Mouse (Mus musculus) liver, embryonic 11.5 days (tissue): ENCODE measurements around the gene Fam117a. TPM values are rescaled to one million over a fixed set of nuclear protein-coding genes. Genes with fewer than 3 reads are reported as not detected.
A peak's percentile ranks its signal among the peaks of the same experiment; 100 is the strongest.

ENCODE experiments used
- ATAC-seq: fragments of 200-750 bp; cut with Nextera tagmentation; replicated peaks from 2 replicates; pipeline ENCODE4 v1.8.0; 2017; ENCODE audit warnings: moderate number of reproducible peaks, mild to moderate bottlenecking, moderate TSS enrichment, moderate library complexity; ENCODE audit not compliant: low FRiP score
- DNase-seq: peaks from one replicate; pipeline ENCODE4 v3.0.0-alpha.2; 2017; ENCODE audit warnings: low spot score
- H3K27ac ChIP-seq: fragments of 300-500 bp; sonication (generic); 2 replicates; pipeline ENCODE4 v1.5.1; 2014; ENCODE audit warnings: mild to moderate bottlenecking, low read depth, low read length, control low read depth
- H3K27me3 ChIP-seq: fragments of 300-500 bp; sonication (generic); replicated peaks from 2 replicates; pipeline ENCODE4 v1.6.1; 2014; ENCODE audit warnings: low read length, mixed read lengths; ENCODE audit not compliant: control insufficient read depth, insufficient read depth
- H3K36me3 ChIP-seq: fragments of 300-500 bp; sonication (generic); 2 replicates; pipeline ENCODE4 v1.6.1; 2014; ENCODE audit warnings: mild to moderate bottlenecking, low read length, moderate library complexity, mixed read lengths; ENCODE audit not compliant: control insufficient read depth, insufficient read depth
- H3K4me1 ChIP-seq: fragments of 300-500 bp; sonication (generic); replicated peaks from 2 replicates; pipeline ENCODE4 v1.6.1; 2014; ENCODE audit warnings: low read length, mixed read lengths; ENCODE audit not compliant: control insufficient read depth, insufficient read depth
- H3K4me2 ChIP-seq: fragments of 300-500 bp; sonication (generic); 2 replicates; pipeline ENCODE4 v1.6.1; 2014; ENCODE audit warnings: mild to moderate bottlenecking, control low read depth, moderate library complexity
- H3K4me3 ChIP-seq: fragments of 300-500 bp; sonication (generic); 2 replicates; pipeline ENCODE4 v1.5.1; 2014; ENCODE audit warnings: low read depth, low read length, control low read depth
- H3K9ac ChIP-seq: fragments of 300-500 bp; sonication (generic); 2 replicates; pipeline ENCODE4 v1.6.1; 2014; ENCODE audit warnings: low read depth, low read length, control low read depth
- H3K9me3 ChIP-seq: fragments of 300-500 bp; sonication (generic); 2 replicates; pipeline ENCODE4 v1.6.1; 2016; ENCODE audit warnings: low read length, inconsistent platforms, mixed read lengths; ENCODE audit not compliant: control insufficient read depth
- WGBS: fragments of 180-500 bp; shearing (Covaris S2); extraction: QIAGEN DNeasy Blood & Tissue Kit; methylation state at CpG from one replicate; pipeline ENCODE4 v1.1.7; 2014; 5-methylcytosine and 5-hydroxymethylcytosine counted together
- polyA plus RNA-seq: library from polyadenylated mRNA; unstranded; fragments of >200 nt; fragmentation: Nextera tagmentation; extraction: Ambion mirVana; gene quantifications from 2 replicates; pipeline ENCODE4 v1.2.1, GENCODE M21; 2014

Gene Fam117a
- polyA plus RNA-seq, 1 experiment from 2014 or later = 44.9 TPM

- no peak overlapping the region for H3K4me3 ChIP-seq
- WGBS = 59% methylated on average over 5 of the region's 5 CpGs
- H3K36me3 ChIP-seq = peaks cover 44% of the 10 kb centered on the region
- H3K9ac ChIP-seq = no peak overlapping the region
- H3K9me3 ChIP-seq = no peaks in the 10 kb centered on the region
- ATAC-seq (no peak), DNase-seq (no peak)
- H3K27ac ChIP-seq = 0 out of 2 replicates have a peak overlapping the region, but pooled peaks have one; percentile 11
- no peak overlapping the region for H3K4me2 ChIP-seq
- H3K27me3 ChIP-seq = no peaks in the 10 kb centered on the region
- H3K4me1 ChIP-seq = no peaks in the 10 kb centered on the region; the same call in 1 of the 2 replicates
These were observed 42.7 kb downstream of the Fam117a start for GRCm38 (mm10) chr11:95379552-95379951.

- peaks cover 4% of the 10 kb centered on the region for H3K4me1 ChIP-seq
- 89% methylated on average over 7 of the region's 7 CpGs for WGBS
- no peak for ATAC-seq
- no peak overlapping the region for H3K27ac ChIP-seq
- no peak overlapping the region for H3K4me3 ChIP-seq
- no peaks in the 10 kb centered on the region for H3K9me3 ChIP-seq
- H3K36me3 ChIP-seq = peaks cover 36% of the 10 kb centered on the region
- no peaks in the 10 kb centered on the region for H3K27me3 ChIP-seq
- no peak overlapping the region for H3K9ac ChIP-seq
- DNase-seq = no peak
- H3K4me2 ChIP-seq = no peak overlapping the region
These were observed 43.9 kb downstream of the Fam117a start for GRCm38 (mm10) chr11:95380711-95381110.

GRCm38 (mm10) chr11:95381146-95381545 lies 44.3 kb downstream of the Fam117a start:
- Histone ChIP-seq H3K36me3 (peaks cover 33% of the 10 kb centered on the region; the same call in 1 of the 2 replicates), H3K27me3 (no peaks in the 10 kb centered on the region), H3K4me1 (peaks cover 6% of the 10 kb centered on the region), H3K9ac (no peak overlapping the region), H3K9me3 (no peaks in the 10 kb centered on the region), H3K27ac (no peak overlapping the region), H3K4me3 (no peak overlapping the region), H3K4me2 (no peak overlapping the region)
- DNase-seq (no peak), ATAC-seq (no peak)
- WGBS = 87% methylated on average over 1 of the region's 1 CpGs

GRCm38 (mm10) chr11:95383331-95383986 lies 46.6 kb downstream of the Fam117a start:
- Histone ChIP-seq H3K4me3 (no peak overlapping the region), H3K9me3 (no peaks in the 10 kb centered on the region), H3K27me3 (no peaks in the 10 kb centered on the region), H3K4me1 (peaks cover 6% of the 10 kb centered on the region), H3K4me2 (peak overlapping the region; percentile 83), H3K9ac (no peak overlapping the region), H3K36me3 (peaks cover 31% of the 10 kb centered on the region), H3K27ac (peak overlapping the region; percentile 73; the same call in 1 of the 2 replicates)
- ATAC-seq (no peak), DNase-seq (no peak)
- WGBS = 82% methylated on average over 5 of the region's 5 CpGs

- Histone ChIP-seq H3K27me3 (no peaks in the 10 kb centered on the region), H3K9me3 (no peaks in the 10 kb centered on the region), H3K4me1 (peaks cover 6% of the 10 kb centered on the region), H3K4me2 (peak overlapping the region; percentile 83), H3K4me3 (peak overlapping the region; percentile 85), H3K9ac (peak overlapping the region; percentile 92), H3K27ac (peak overlapping the region; percentile 73), H3K36me3 (peaks cover 29% of the 10 kb centered on the region)
- 36% methylated on average over 9 of the region's 9 CpGs for WGBS
- no peak for DNase-seq
- ATAC-seq = no peak
These were observed 47.1 kb downstream of the Fam117a start for GRCm38 (mm10) chr11:95384004-95384318.

- under 1% methylated on average over 42 of the region's 42 CpGs for WGBS
- Histone ChIP-seq H3K4me2 (peak within 1 kb of the TSS; percentile 83), H3K36me3 (peaks cover 30% of the 10 kb centered on the region), H3K9me3 (no peaks in the 10 kb centered on the region), H3K4me1 (peaks cover 6% of the 10 kb centered on the region), H3K9ac (peak within 1 kb of the TSS; percentile 92), H3K4me3 (peak within 1 kb of the TSS; percentile 85), H3K27ac (peak within 1 kb of the TSS; percentile 73), H3K27me3 (no peaks in the 10 kb centered on the region)
- DNase-seq = peak; percentile 94
- ATAC-seq = peak; percentile 92
These were observed 47.6 kb downstream of the Fam117a start, which contains the start of gene Slc35b1 for GRCm38 (mm10) chr11:95384319-95384972. Gene Slc35b1 (plus strand): TSS chr11:95384692.

- no peaks in the 10 kb centered on the region for H3K27me3 ChIP-seq
- under 1% methylated on average over 14 of the region's 14 CpGs for WGBS
- ATAC-seq = 0 out of 2 replicates have a peak, but pooled peaks have one; percentile 9
These were observed 48.1 kb downstream of the Fam117a start for GRCm38 (mm10) chr11:95384973-95385320.

GRCm38 (mm10) chr11:95387354-95387753 lies 50.5 kb downstream of the Fam117a start:
- Histone ChIP-seq H3K9me3 (no peaks in the 10 kb centered on the region), H3K4me1 (peaks cover 6% of the 10 kb centered on the region), H3K4me3 (no peak overlapping the region), H3K27ac (no peak overlapping the region), H3K9ac (no peak overlapping the region), H3K4me2 (no peak overlapping the region), H3K36me3 (peaks cover 23% of the 10 kb centered on the region), H3K27me3 (no peaks in the 10 kb centered on the region)
- DNase-seq (no peak), ATAC-seq (no peak)
- WGBS = 83% methylated on average over 7 of the region's 7 CpGs

More at GRCm38 (mm10) chr11:95384973-95385320, 48.1 kb downstream of the Fam117a start:
- Histone ChIP-seq H3K4me2 (peak overlapping the region; percentile 83), H3K36me3 (peaks cover 28% of the 10 kb centered on the region), H3K27ac (peak overlapping the region; percentile 73), H3K9me3 (no peaks in the 10 kb centered on the region), H3K4me3 (peak overlapping the region; percentile 85), H3K4me1 (peaks cover 6% of the 10 kb centered on the region), H3K9ac (peak overlapping the region; percentile 92)
- DNase-seq = no peak

- ATAC-seq (no peak), DNase-seq (no peak)
- H3K4me1 ChIP-seq = peaks cover 6% of the 10 kb centered on the region
- no peaks in the 10 kb centered on the region for H3K9me3 ChIP-seq
- H3K27ac ChIP-seq = no peak overlapping the region
- no peak overlapping the region for H3K9ac ChIP-seq
- no peaks in the 10 kb centered on the region for H3K27me3 ChIP-seq
- H3K4me3 ChIP-seq = no peak overlapping the region
- WGBS = 79% methylated on average over 3 of the region's 3 CpGs
- H3K36me3 ChIP-seq = peaks cover 23% of the 10 kb centered on the region
- H3K4me2 ChIP-seq = no peak overlapping the region
These were observed 52.2 kb downstream of the Fam117a start for GRCm38 (mm10) chr11:95389006-95389405.
